Mouse (Mus musculus) gonadal fat pad, adult 2 months (tissue): Measurements from ENCODE around the gene Gpr15. TPM values are rescaled to one million over a fixed set of nuclear protein-coding genes. Genes with fewer than 3 reads are reported as not detected.

Experiments used
- DNase-seq: peaks from one replicate; pipeline ENCODE4 v3.0.0-alpha.2; 2012; ENCODE audit warnings: low read depth
- polyA plus RNA-seq: library from polyadenylated mRNA; depleted of rRNA; stranded (reverse); fragments of >200 nt; gene quantifications from 2 replicates; pipeline ENCODE4 v1.2.3, GENCODE M21; 2012; rRNA removed

Gene Gpr15
- not detected in 2 replicates for polyA plus RNA-seq

- DNase-seq: no peak
Observed at GRCm38 (mm10) chr16:58718666-58719120, at the start of gene Gpr15. Gpr15 (minus strand) TSS chr16:58719070.

- DNase-seq: no peak
Observed at GRCm38 (mm10) chr16:58763076-58763475, 44.2 kb upstream of the Gpr15 start, which contains the start of gene Olfr172. Olfr172 (minus strand) TSS chr16:58763176.

- DNase-seq: no peak
Observed at GRCm38 (mm10) chr16:58756191-58756590, 37.3 kb upstream of the Gpr15 start.

- DNase-seq: no peak
Observed at GRCm38 (mm10) chr16:58751314-58751713, 32.4 kb upstream of the Gpr15 start.

GRCm38 (mm10) chr16:58746715-58747114, 27.8 kb upstream of the Gpr15 start:
- peak; percentile 95 for DNase-seq

GRCm38 (mm10) chr16:58740751-58741150, 21.9 kb upstream of the Gpr15 start:
- no peak for DNase-seq

GRCm38 (mm10) chr16:58738800-58739199, 19.9 kb upstream of the Gpr15 start:
- DNase-seq: no peak

- DNase-seq: no peak
Observed at GRCm38 (mm10) chr16:58738205-58738604, 19.3 kb upstream of the Gpr15 start.

GRCm38 (mm10) chr16:58728176-58728671, 9.4 kb upstream of the Gpr15 start:
- DNase-seq: no peak

- DNase-seq: peak; percentile 66
Observed at GRCm38 (mm10) chr16:58727477-58728131, 8.7 kb upstream of the Gpr15 start, which contains the start of gene Cldnd1. Cldnd1 (plus strand) TSS chr16:58727910.

GRCm38 (mm10) chr16:58726680-58727476, 8.0 kb upstream of the Gpr15 start:
- DNase-seq: no peak

- DNase-seq: no peak
Observed at GRCm38 (mm10) chr16:58722292-58722691, 3.4 kb upstream of the Gpr15 start.

GRCm38 (mm10) chr16:58715018-58715417, 3.9 kb downstream of the Gpr15 start:
- no peak for DNase-seq

GRCm38 (mm10) chr16:58713128-58713527, 5.7 kb downstream of the Gpr15 start:
- DNase-seq: no peak

- no peak for DNase-seq
Observed at GRCm38 (mm10) chr16:58712221-58712620, 6.6 kb downstream of the Gpr15 start.

GRCm38 (mm10) chr16:58709536-58709935, 9.3 kb downstream of the Gpr15 start:
- no peak for DNase-seq

GRCm38 (mm10) chr16:58708601-58709475, 10.0 kb downstream of the Gpr15 start:
- DNase-seq: no peak

GRCm38 (mm10) chr16:58707276-58707905, 11.5 kb downstream of the Gpr15 start:
- no peak for DNase-seq

GRCm38 (mm10) chr16:58704999-58705398, 13.9 kb downstream of the Gpr15 start:
- DNase-seq: no peak

GRCm38 (mm10) chr16:58703382-58704124, 15.3 kb downstream of the Gpr15 start:
- no peak for DNase-seq
